Mouse (Mus musculus) heart, embryonic 16.5 days (tissue): Measurements from ENCODE around the gene Cldn19. TPM values are rescaled to one million over a fixed set of nuclear protein-coding genes. Genes with fewer than 3 reads are reported as not detected.

Experiments
- ATAC-seq: fragments of 200-750 bp; cut with Nextera tagmentation; replicated peaks from 2 replicates; pipeline ENCODE4 v1.8.0; 2017; ENCODE audit warnings: moderate number of reproducible peaks; ENCODE audit not compliant: insufficient read depth, low FRiP score; ENCODE audit errors: extremely low read depth
- H3K27ac ChIP-seq: fragments of 300-500 bp; sonication (generic); 2 replicates; pipeline ENCODE4 v1.5.1; 2014; ENCODE audit warnings: mild to moderate bottlenecking, low read length, control low read depth, moderate library complexity
- H3K27me3 ChIP-seq: fragments of 300-500 bp; sonication (generic); 2 replicates; pipeline ENCODE4 v1.6.1; 2014; ENCODE audit warnings: low read length, mixed read lengths; ENCODE audit not compliant: control insufficient read depth, insufficient read depth
- H3K36me3 ChIP-seq: fragments of 300-500 bp; sonication (generic); 2 replicates; pipeline ENCODE4 v1.6.1; 2014; ENCODE audit not compliant: control insufficient read depth, insufficient read depth
- H3K4me1 ChIP-seq: fragments of 300-500 bp; sonication (generic); 2 replicates; pipeline ENCODE4 v1.6.1; 2014; ENCODE audit warnings: low read length, mixed read lengths; ENCODE audit not compliant: control insufficient read depth, insufficient read depth
- H3K4me2 ChIP-seq: fragments of 300-500 bp; sonication (generic); 2 replicates; pipeline ENCODE4 v1.6.1; 2014; ENCODE audit warnings: low read depth, mild to moderate bottlenecking, control low read depth, low read length
- H3K4me3 ChIP-seq: fragments of 300-500 bp; sonication (generic); 2 replicates; pipeline ENCODE4 v1.5.1; 2014; ENCODE audit warnings: mild to moderate bottlenecking, control low read depth, low read length
- H3K9ac ChIP-seq: fragments of 300-500 bp; sonication (generic); 2 replicates; pipeline ENCODE4 v1.6.1; 2014; ENCODE audit warnings: low read length, control low read depth
- H3K9me3 ChIP-seq: fragments of 300-500 bp; sonication (generic); replicated peaks from 2 replicates; pipeline ENCODE4 v1.6.1; 2016; ENCODE audit warnings: low read length; ENCODE audit not compliant: control insufficient read depth
- WGBS: fragments of 180-500 bp; shearing (Covaris S2); extraction: QIAGEN DNeasy Blood & Tissue Kit; methylation state at CpG from one replicate; pipeline ENCODE4 v1.1.7; 2014; 5-methylcytosine and 5-hydroxymethylcytosine counted together
- polyA plus RNA-seq: library from polyadenylated mRNA; unstranded; fragments of >200 nt; fragmentation: Nextera tagmentation; extraction: Ambion mirVana; gene quantifications from 2 replicates; pipeline ENCODE4 v1.2.1, GENCODE M21; 2015

Gene Cldn19
- polyA plus RNA-seq = not detected in 2 replicates

DNA sequence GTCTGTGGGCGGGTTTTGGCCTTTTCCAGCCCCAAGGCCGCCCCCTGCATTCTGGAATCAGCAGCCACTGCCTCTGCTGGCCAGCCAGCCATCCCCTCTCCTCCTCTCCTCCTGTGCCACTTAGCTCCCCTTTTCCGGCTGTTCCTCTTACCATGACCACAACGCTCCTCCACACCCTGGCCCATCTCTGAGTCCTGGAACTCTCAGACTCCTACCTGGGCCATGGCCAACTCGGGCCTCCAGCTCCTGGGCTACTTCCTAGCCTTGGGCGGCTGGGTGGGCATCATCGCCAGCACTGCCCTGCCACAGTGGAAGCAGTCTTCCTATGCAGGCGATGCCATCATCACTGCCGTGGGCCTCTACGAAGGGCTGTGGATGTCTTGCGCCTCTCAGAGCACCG is at the start of gene Cldn19:
Gene Cldn19 (plus strand): TSS at position 64 of the 400 bp plus-strand sequence.
- H3K36me3 ChIP-seq = no peaks in the 10 kb centered on the region
- peaks cover 4% of the 10 kb centered on the region for H3K4me1 ChIP-seq
- no peaks in the 10 kb centered on the region for H3K27me3 ChIP-seq
- H3K27ac ChIP-seq = no peak within 1 kb of the TSS
- ATAC-seq = no peak
- WGBS = 84% methylated on average over 12 of the region's 12 CpGs
- no peaks in the 10 kb centered on the region for H3K9me3 ChIP-seq
- H3K9ac ChIP-seq = 0 out of 2 replicates have a peak within 1 kb of the TSS, but pooled peaks have one; percentile 0
- H3K4me3 ChIP-seq = no peak within 1 kb of the TSS
- no peak within 1 kb of the TSS for H3K4me2 ChIP-seq

DNA sequence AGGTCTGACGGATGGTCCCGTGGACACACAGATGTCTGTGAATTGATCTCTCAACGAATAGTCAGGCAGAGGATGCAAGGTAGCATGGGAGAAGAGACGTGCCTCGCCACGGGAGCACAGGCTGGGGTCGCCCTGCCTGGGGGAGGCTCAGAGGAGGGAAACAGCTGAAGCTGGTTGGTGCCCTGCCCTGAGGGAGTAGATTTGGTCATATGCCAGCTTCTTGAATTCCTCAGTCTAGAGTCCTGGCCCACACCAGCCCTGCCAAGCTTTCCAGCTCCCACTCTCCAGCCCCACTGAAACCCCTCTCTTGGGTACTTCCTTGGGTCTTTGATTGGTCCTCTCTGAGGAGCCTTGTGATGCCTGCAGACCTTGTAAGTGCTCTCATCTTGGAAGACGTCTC is 38.5 kb upstream of the Cldn19 start:
- ATAC-seq = peak; percentile 73; the same call in 1 of the 2 replicates
- no peaks in the 10 kb centered on the region for H3K27me3 ChIP-seq
- WGBS = 54% methylated on average over 8 of the region's 8 CpGs
- peaks cover 11% of the 10 kb centered on the region for H3K4me1 ChIP-seq
- H3K36me3 ChIP-seq = no peaks in the 10 kb centered on the region
- H3K9me3 ChIP-seq = no peaks in the 10 kb centered on the region
- H3K4me2 ChIP-seq = no peak overlapping the region
- no peak overlapping the region for H3K4me3 ChIP-seq
- no peak overlapping the region for H3K27ac ChIP-seq
- H3K9ac ChIP-seq = no peak overlapping the region

DNA sequence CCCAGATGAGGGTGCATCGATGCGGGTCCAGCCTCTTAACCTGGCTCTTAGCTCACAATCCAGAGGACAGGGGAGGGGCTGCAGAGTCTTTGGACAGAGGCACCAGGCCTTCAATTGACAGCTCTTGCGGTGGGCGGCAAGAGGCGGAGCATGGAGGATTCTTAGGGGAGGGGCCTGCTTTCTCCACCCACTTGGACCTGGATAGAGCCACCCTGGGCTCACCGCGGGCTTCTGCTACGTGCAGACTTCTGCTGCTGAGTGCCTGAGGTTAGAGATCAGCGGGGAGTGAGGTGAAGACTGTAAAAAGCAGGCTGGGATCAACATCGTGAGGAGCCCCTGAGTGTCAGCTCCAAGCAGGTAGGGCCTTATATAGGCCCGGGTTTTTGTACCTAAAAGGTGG is 37.0 kb upstream of the Cldn19 start, which contains the start of gene Tmem269:
Gene Tmem269 (minus strand): TSS at position 49 of the 400 bp plus-strand sequence.
- Histone ChIP-seq H3K27ac (no peak within 1 kb of the TSS), H3K27me3 (no peaks in the 10 kb centered on the region), H3K4me2 (no peak within 1 kb of the TSS), H3K9me3 (no peaks in the 10 kb centered on the region), H3K9ac (no peak within 1 kb of the TSS), H3K36me3 (no peaks in the 10 kb centered on the region), H3K4me1 (peaks cover 11% of the 10 kb centered on the region), H3K4me3 (no peak within 1 kb of the TSS)
- ATAC-seq = no peak
- WGBS = 11% methylated on average over 11 of the region's 11 CpGs

DNA sequence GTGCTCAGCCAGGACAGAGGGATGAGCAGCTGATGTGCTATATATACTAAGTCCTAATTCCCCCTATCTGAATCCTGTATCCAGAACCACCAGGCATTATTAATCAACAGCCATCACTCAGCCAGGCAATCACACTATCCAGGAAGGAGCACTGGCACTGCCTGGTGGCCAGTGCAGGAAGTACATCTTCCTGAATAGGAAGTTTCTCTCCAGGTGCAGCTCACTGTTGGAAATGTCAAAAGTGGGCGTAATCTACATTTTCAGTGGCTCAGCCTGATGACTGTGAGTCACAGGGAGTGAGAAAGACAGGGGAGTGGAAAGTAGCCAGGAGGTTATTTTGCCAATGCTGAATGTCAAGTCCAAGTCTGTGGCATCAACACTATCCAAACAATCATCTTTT is 31.5 kb upstream of the Cldn19 start:
- H3K4me3 ChIP-seq = no peak overlapping the region
- ATAC-seq = no peak; the same call in 1 of the 2 replicates
- H3K4me2 ChIP-seq = no peak overlapping the region
- H3K4me1 ChIP-seq = no peaks in the 10 kb centered on the region
- WGBS = 86% methylated on average over 1 of the region's 1 CpGs
- H3K9me3 ChIP-seq = no peaks in the 10 kb centered on the region
- H3K27me3 ChIP-seq = no peaks in the 10 kb centered on the region
- peaks cover 38% of the 10 kb centered on the region for H3K36me3 ChIP-seq
- no peak overlapping the region for H3K9ac ChIP-seq
- H3K27ac ChIP-seq = no peak overlapping the region

DNA sequence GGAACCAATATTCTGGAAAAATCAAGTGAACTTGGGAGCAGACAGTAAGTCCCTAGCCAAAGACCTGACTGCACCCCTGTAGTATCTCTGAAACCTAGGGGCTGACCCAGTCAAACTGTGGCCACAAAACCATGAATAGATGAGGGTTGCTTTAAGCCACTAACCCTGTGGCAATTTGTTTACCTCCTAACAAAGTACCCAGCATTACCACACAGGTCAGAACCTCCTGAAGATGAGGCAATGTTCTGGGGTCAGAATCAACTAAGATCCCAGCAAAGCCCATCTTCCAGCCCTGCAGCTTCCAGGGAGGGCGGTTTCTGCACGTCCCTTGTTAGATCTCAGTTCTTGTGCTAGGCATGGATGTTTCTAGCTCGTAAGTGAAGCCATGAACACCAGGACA is 30.7 kb upstream of the Cldn19 start:
- WGBS = 88% methylated on average over 3 of the region's 3 CpGs
- no peaks in the 10 kb centered on the region for H3K4me1 ChIP-seq
- ATAC-seq = no peak
- no peaks in the 10 kb centered on the region for H3K27me3 ChIP-seq
- H3K27ac ChIP-seq = no peak overlapping the region
- H3K4me2 ChIP-seq = no peak overlapping the region
- H3K4me3 ChIP-seq = no peak overlapping the region
- peaks cover 38% of the 10 kb centered on the region for H3K36me3 ChIP-seq
- H3K9me3 ChIP-seq = no peaks in the 10 kb centered on the region
- H3K9ac ChIP-seq = no peak overlapping the region

DNA sequence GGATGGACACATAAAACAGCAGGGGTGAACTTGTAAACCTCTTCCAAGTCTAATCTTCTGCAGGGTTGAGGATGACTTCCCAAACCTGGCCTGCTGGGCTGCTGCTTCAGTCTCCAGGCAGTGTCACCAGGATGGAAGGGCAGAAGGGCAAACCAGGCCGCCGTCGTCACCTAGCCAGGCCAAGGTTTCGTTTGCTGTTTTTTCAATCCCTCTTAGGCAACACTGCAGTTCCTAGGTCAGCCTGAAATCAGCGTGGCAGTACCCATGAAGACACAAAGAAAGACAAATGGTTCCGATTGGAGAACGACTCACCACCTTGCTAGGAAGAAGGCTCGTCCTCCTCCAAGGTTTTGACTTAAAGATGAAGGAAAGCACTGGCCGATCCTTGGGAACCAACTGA is 29.5 kb upstream of the Cldn19 start:
- ATAC-seq = no peak
- H3K4me1 ChIP-seq = no peaks in the 10 kb centered on the region
- no peak overlapping the region for H3K4me2 ChIP-seq
- no peaks in the 10 kb centered on the region for H3K27me3 ChIP-seq
- no peak overlapping the region for H3K9ac ChIP-seq
- WGBS = 87% methylated on average over 9 of the region's 9 CpGs
- H3K9me3 ChIP-seq = no peaks in the 10 kb centered on the region
- H3K4me3 ChIP-seq = no peak overlapping the region
- peaks cover 38% of the 10 kb centered on the region for H3K36me3 ChIP-seq
- H3K27ac ChIP-seq = no peak overlapping the region

DNA sequence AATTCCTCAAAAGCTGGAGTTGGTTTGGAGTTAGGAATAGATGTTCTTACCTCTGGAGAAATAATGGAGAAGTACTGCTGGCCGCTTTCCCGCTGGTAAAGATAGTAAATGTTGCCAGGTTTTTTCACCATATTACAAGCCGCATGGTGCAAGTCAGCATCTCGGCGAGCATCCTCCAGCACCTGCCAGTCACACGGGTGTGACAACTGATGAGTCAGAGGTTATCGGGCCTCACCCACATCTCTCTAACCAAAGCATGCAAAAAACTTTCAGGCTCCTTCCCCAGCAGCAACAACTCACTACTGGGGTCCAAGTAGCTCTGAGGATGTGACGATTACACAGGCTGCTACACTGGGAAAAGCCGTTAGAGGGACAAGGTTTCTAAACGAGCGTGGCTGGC is 28.5 kb upstream of the Cldn19 start:
- Histone ChIP-seq H3K9ac (no peak overlapping the region), H3K27ac (no peak overlapping the region), H3K4me1 (peaks cover 3% of the 10 kb centered on the region), H3K9me3 (no peaks in the 10 kb centered on the region), H3K4me3 (no peak overlapping the region), H3K36me3 (peaks cover 38% of the 10 kb centered on the region), H3K4me2 (no peak overlapping the region), H3K27me3 (no peaks in the 10 kb centered on the region)
- no peak for ATAC-seq
- 89% methylated on average over 11 of the region's 11 CpGs for WGBS

DNA sequence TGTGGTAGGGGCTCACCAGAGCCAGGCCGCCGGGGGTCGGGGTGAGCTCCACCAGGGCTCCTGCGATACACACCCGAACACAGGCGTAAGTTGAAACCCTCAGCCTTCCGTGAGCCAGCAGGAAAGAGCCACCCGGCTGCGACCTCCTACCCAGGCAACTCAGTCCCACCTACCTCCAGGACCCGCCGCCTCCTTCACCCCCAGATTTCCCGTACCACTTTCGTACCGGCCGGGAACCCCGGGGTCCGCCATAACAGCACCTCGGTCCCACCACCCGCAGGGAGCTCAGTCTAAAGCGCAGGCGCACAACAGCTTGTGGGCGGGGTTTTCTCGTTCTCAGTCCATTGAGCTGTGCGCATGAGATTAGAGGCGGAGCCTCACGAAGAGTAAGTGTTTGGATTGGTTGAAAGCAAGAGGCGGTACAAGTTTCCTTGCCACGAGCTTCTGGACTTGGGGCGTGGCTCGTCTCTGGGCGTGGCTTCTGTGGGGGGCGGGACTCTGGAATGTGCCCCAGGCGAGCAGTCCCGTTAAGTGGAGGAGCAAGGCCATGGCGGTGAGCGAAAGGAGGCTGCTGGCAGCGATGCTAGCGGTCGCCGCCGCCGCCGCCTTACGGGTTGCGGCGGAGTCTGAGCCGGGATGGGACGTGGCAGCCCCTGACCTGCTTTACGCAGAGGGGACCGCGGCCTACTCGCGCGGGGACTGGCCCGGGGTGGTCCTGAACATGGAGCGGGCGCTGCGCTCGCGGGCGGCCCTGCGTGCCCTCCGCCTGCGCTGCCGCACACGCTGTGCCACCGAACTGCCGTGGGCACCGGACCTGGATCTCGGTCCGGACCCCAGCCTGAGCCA is 22.6 kb upstream of the Cldn19 start, which contains the start of the genes AU022252 and P3h1:
Gene AU022252 (minus strand): TSS at position 303 of the 846 bp plus-strand sequence.
Gene P3h1 (plus strand): TSS at position 506 of the 846 bp plus-strand sequence.
- Histone ChIP-seq H3K27me3 (no peaks in the 10 kb centered on the region), H3K9ac (peak within 1 kb of the TSS; percentile 90), H3K36me3 (0 out of 2 replicates have a peak, but pooled peaks cover 7% of the 10 kb centered on the region), H3K4me2 (peak within 1 kb of the TSS; percentile 86), H3K4me1 (peaks cover 9% of the 10 kb centered on the region), H3K9me3 (no peaks in the 10 kb centered on the region), H3K4me3 (peak within 1 kb of the TSS; percentile 83), H3K27ac (peak within 1 kb of the TSS; percentile 72)
- under 1% methylated on average over 71 of the region's 71 CpGs for WGBS
- ATAC-seq = peak; percentile 97

DNA sequence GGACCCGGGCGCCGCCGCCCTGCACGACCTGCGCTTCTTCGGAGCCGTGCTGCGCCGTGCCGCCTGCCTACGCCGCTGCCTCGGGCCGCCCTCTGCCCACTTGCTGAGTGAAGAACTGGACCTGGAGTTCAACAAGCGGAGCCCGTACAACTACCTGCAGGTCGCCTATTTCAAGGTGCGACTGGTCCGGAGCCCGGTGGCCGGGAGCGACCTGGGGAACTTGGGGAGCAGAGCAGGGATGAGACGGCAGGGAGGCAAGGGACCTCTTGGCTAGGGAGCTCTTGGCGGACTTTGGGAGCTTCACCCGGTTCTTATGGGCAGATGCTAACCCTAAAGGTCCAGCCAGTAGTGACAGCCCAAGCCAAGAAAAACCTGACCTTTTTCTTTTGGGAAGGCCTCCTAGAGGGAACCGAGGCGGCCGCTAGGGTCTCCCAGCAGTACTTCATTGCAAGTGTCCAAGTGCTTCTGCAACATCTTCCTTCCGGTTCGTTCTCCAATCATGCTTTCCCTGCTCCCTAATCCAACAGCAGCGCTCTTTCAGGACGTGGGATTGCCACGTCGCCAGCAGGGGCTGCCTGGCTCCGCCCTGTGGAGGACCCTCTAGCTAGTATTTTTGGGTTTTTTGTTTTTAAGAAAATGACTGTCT is 21.8 kb upstream of the Cldn19 start:
- Histone ChIP-seq H3K36me3 (0 out of 2 replicates have a peak, but pooled peaks cover 1% of the 10 kb centered on the region), H3K4me1 (peaks cover 9% of the 10 kb centered on the region), H3K4me3 (peak overlapping the region; percentile 83), H3K27ac (peak overlapping the region; percentile 72), H3K27me3 (no peaks in the 10 kb centered on the region), H3K9me3 (no peaks in the 10 kb centered on the region), H3K9ac (peak overlapping the region; percentile 87), H3K4me2 (peak overlapping the region; percentile 74)
- ATAC-seq = peak; percentile 40
- WGBS = under 1% methylated on average over 36 of the region's 36 CpGs
